Mouse (Mus musculus) heart, embryonic 11.5 days (tissue): ENCODE results near the gene Kcnip1. TPM values are rescaled to one million over a fixed set of nuclear protein-coding genes. Genes with fewer than 3 reads are reported as not detected.

Source experiments
- ATAC-seq: fragments of 200-750 bp; cut with Nextera tagmentation; replicated peaks from 2 replicates; pipeline ENCODE4 v1.8.0; 2017; ENCODE audit warnings: moderate library complexity; ENCODE audit not compliant: insufficient number of reproducible peaks, low FRiP score, low TSS enrichment
- H3K27ac ChIP-seq: fragments of 300-500 bp; sonication (generic); 2 replicates; pipeline ENCODE4 v1.5.1; 2014; ENCODE audit warnings: mild to moderate bottlenecking, low read depth, low read length
- H3K27me3 ChIP-seq: fragments of 300-500 bp; sonication (generic); 2 replicates; pipeline ENCODE4 v1.6.1; 2014; ENCODE audit warnings: mild to moderate bottlenecking, low read length, mixed read lengths; ENCODE audit not compliant: control insufficient read depth, insufficient read depth
- H3K36me3 ChIP-seq: fragments of 300-500 bp; sonication (generic); 2 replicates; pipeline ENCODE4 v1.6.1; 2014; ENCODE audit warnings: mild to moderate bottlenecking, low read length, moderate library complexity, mixed read lengths; ENCODE audit not compliant: control insufficient read depth, insufficient read depth
- H3K4me1 ChIP-seq: fragments of 300-500 bp; sonication (generic); 2 replicates; pipeline ENCODE4 v1.6.1; 2014; ENCODE audit warnings: low read length; ENCODE audit not compliant: control insufficient read depth, insufficient read depth
- H3K4me2 ChIP-seq: fragments of 300-500 bp; sonication (generic); 2 replicates; pipeline ENCODE4 v1.6.1; 2014; ENCODE audit warnings: mild to moderate bottlenecking, moderate library complexity
- H3K4me3 ChIP-seq: fragments of 300-500 bp; sonication (generic); 2 replicates; pipeline ENCODE4 v1.5.1; 2014; ENCODE audit warnings: low read depth, low read length
- H3K9ac ChIP-seq: fragments of 300-500 bp; sonication (generic); 2 replicates; pipeline ENCODE4 v1.6.1; 2014; ENCODE audit warnings: mild to moderate bottlenecking, low read depth, low read length, moderate library complexity
- H3K9me3 ChIP-seq: fragments of 300-500 bp; sonication (generic); replicated peaks from 2 replicates; pipeline ENCODE4 v1.6.1; 2016; ENCODE audit warnings: low read length; ENCODE audit not compliant: control insufficient read depth
- WGBS: fragments of 180-500 bp; shearing (Covaris S2); extraction: QIAGEN DNeasy Blood & Tissue Kit; methylation state at CpG from one replicate; pipeline ENCODE4 v1.1.7; 2014; ENCODE audit not compliant: insufficient replicate concordance; 5-methylcytosine and 5-hydroxymethylcytosine counted together
- polyA plus RNA-seq: library from polyadenylated mRNA; unstranded; fragments of >200 nt; fragmentation: Nextera tagmentation; extraction: Ambion mirVana; gene quantifications from 2 replicates; pipeline ENCODE4 v1.2.1, GENCODE M21; 2014

Kcnip1 gene
- polyA plus RNA-seq, 1 experiment from 2014 or later = 0.44 TPM

DNA sequence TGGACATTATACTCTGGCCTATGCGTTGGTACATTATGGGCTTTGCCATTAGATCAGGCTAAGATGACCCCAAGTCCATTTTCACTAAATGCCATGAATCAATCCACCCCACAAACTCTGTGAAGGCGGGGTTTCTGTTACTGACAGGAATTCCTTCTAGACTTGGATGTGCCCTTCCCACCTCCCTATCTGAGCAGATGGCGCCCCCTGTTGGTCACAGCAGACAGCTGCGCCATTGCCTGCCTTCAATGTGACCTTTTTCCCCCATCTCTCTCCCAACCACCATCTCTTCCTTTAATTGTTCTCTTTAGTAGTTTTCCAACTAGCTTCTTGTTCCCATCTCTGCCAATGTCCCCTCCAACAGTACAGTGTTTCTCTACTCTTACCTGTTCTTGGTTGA lies 243.0 kb downstream of the Kcnip1 start:
- Histone ChIP-seq H3K36me3 (no peaks in the 10 kb centered on the region), H3K4me1 (no peaks in the 10 kb centered on the region), H3K27ac (no peak overlapping the region), H3K4me3 (no peak overlapping the region), H3K9ac (no peak overlapping the region), H3K9me3 (no peaks in the 10 kb centered on the region), H3K27me3 (no peaks in the 10 kb centered on the region; the same call in 1 of the 2 replicates), H3K4me2 (no peak overlapping the region)
- no peak for ATAC-seq
- WGBS = 79% methylated on average over 4 of the region's 4 CpGs

DNA sequence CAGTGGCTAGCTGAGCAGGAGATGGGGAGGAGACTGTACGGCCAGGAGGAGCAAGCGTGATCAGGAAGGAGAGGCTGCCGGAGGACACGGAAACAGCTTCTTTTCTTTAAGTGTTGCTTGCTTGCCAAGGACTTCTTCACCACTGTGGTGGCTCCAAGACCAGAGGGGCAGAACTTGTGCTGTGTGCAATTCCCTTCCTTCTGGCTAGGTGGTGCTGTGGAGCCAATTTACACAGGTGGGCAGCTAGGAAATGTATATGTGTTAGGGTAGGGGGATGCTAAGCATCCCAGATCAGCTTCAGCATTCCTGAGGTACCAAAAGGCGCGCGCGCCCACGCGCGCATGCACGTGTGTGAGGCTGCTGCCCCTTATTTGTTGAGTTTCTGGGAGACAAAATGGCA lies 243.5 kb downstream of the Kcnip1 start:
- Histone ChIP-seq H3K4me1 (no peaks in the 10 kb centered on the region), H3K4me2 (no peak overlapping the region), H3K36me3 (no peaks in the 10 kb centered on the region), H3K4me3 (no peak overlapping the region), H3K9ac (no peak overlapping the region), H3K27me3 (no peaks in the 10 kb centered on the region; the same call in 1 of the 2 replicates), H3K9me3 (no peaks in the 10 kb centered on the region), H3K27ac (no peak overlapping the region)
- WGBS = 90% methylated on average over 12 of the region's 12 CpGs
- no peak for ATAC-seq

DNA sequence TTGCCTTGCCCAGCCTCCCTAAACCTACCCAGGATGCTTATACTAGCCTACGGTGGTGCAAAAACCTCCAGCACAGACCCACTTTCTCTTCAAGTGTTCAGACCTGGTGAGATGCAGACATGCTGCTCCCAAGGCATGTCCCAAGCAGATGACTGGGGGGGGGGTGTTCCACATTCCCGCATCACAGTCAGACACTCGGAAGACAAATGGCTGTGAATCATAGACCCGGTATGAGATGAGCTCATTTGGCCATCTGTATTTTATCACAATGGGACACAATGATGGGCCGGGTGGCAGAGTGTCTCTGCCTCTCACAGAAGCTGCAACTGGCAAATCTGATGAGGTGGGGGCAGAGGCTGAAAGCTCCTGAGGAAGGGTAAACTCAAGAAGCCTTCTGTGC lies 244.2 kb downstream of the Kcnip1 start:
- no peak for ATAC-seq
- no peak overlapping the region for H3K4me3 ChIP-seq
- no peak overlapping the region for H3K9ac ChIP-seq
- no peaks in the 10 kb centered on the region for H3K4me1 ChIP-seq
- no peaks in the 10 kb centered on the region for H3K36me3 ChIP-seq
- WGBS = 74% methylated on average over 5 of the region's 5 CpGs
- no peaks in the 10 kb centered on the region for H3K9me3 ChIP-seq
- H3K27me3 ChIP-seq = no peaks in the 10 kb centered on the region; the same call in 1 of the 2 replicates
- H3K27ac ChIP-seq = no peak overlapping the region
- H3K4me2 ChIP-seq = no peak overlapping the region

DNA sequence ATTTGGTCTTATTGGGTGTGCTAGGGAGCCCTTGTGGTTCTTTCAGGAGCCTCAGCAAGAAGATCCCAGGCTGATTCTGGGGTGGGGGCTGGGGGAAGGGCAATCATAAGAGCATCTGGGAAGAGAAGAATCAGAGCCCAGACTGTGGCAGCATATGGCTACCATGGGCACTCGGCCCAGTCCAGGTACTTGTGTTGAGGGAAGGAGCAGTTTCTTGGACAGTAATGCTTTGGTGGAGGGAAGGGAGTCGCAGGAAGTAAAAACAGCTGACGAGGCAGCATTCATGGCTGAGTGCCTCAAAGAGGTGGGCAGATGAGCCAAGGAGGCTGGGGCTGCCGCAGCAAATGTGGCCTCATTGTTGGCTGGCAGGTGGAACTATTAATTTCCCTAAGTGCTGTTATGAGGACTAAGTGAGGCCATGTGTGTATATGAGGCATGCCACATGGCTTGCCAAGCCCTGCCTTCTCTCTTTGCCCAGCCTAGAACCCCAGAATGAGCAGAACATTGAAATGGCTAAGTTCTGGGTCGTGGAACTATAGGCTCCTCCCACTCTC lies 245.5 kb downstream of the Kcnip1 start:
- 78% methylated on average over 5 of the region's 5 CpGs for WGBS
- Histone ChIP-seq H3K9ac (no peak overlapping the region), H3K27me3 (no peaks in the 10 kb centered on the region; the same call in 1 of the 2 replicates), H3K4me1 (no peaks in the 10 kb centered on the region), H3K27ac (no peak overlapping the region), H3K36me3 (no peaks in the 10 kb centered on the region), H3K4me2 (no peak overlapping the region), H3K4me3 (no peak overlapping the region), H3K9me3 (no peaks in the 10 kb centered on the region)
- ATAC-seq = no peak

DNA sequence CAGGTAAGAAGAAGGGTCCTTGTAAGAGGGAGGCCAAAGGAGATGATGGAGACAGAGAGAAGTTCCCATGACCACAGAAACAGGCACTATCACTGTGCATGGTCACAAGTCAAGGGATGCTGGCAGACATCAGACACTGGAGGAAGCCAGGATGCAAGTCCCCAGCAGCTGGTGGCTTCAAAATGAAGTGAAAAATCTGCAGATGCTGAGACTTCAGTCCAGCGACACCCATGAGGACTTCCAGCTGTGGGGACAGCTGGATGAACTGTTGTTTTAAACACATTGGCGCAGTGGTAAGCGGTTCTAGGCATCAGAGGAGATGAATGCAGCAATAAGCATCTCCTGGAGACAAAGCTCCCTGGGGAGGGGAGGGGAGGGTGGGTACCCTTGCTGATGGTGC lies 246.6 kb downstream of the Kcnip1 start:
- no peak overlapping the region for H3K9ac ChIP-seq
- no peaks in the 10 kb centered on the region for H3K4me1 ChIP-seq
- H3K36me3 ChIP-seq = no peaks in the 10 kb centered on the region
- WGBS = 70% methylated on average over 3 of the region's 3 CpGs
- H3K27ac ChIP-seq = no peak overlapping the region
- H3K4me3 ChIP-seq = no peak overlapping the region
- no peak for ATAC-seq
- H3K9me3 ChIP-seq = no peaks in the 10 kb centered on the region
- H3K27me3 ChIP-seq = no peaks in the 10 kb centered on the region; the same call in 1 of the 2 replicates
- H3K4me2 ChIP-seq = no peak overlapping the region

DNA sequence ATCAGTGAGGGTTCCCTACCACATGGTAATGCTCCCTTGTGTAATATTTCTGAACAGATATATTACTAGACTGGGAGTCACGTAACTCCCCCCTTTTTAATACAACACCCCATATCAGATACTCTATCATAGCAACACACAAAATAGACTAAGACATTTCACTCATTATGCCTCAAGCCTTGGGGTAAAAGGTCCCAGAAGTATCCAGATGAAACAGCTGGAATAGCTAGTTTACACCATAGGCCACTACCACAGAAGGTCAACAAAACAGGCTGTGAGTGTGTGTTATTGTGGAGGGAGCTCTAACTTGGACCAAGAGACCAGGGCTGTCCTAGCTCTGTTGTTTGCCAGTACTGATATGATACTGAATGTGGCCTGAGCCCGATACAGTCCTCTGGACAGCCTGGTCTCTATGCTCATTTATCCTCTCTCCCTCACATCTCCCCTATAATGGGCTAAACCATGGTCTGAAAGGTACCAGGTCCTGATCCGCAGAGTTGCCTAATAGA lies 247.1 kb downstream of the Kcnip1 start:
- Histone ChIP-seq H3K36me3 (no peaks in the 10 kb centered on the region), H3K9me3 (no peaks in the 10 kb centered on the region), H3K4me3 (no peak overlapping the region), H3K4me1 (no peaks in the 10 kb centered on the region), H3K4me2 (no peak overlapping the region), H3K27ac (no peak overlapping the region), H3K27me3 (no peaks in the 10 kb centered on the region; the same call in 1 of the 2 replicates), H3K9ac (no peak overlapping the region)
- 80% methylated on average over 3 of the region's 3 CpGs for WGBS
- ATAC-seq = no peak

DNA sequence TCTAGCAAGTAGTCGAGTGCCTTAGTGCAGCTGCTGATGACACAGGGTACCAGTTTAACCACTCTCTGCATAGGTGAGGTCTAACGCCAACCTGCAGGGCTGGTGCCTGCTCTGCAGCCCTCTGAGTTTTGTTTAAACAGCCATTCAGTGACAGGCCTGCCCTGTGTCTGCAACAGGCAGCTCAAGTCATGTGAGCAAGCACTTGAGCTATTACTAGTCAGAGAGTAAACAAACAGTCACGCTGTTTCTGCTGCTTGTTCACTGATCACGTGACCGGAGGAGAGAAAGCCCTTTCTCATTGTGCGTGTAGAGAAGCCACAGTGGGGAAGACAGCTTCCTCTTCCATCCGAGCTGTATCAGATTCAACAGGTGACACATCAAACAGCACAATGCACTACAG lies 248.5 kb downstream of the Kcnip1 start:
- Histone ChIP-seq H3K9me3 (no peaks in the 10 kb centered on the region), H3K36me3 (no peaks in the 10 kb centered on the region), H3K4me3 (no peak overlapping the region), H3K9ac (no peak overlapping the region), H3K27ac (no peak overlapping the region), H3K4me1 (no peaks in the 10 kb centered on the region), H3K4me2 (no peak overlapping the region), H3K27me3 (no peaks in the 10 kb centered on the region; the same call in 1 of the 2 replicates)
- 42% methylated on average over 7 of the region's 7 CpGs for WGBS
- no peak for ATAC-seq

DNA sequence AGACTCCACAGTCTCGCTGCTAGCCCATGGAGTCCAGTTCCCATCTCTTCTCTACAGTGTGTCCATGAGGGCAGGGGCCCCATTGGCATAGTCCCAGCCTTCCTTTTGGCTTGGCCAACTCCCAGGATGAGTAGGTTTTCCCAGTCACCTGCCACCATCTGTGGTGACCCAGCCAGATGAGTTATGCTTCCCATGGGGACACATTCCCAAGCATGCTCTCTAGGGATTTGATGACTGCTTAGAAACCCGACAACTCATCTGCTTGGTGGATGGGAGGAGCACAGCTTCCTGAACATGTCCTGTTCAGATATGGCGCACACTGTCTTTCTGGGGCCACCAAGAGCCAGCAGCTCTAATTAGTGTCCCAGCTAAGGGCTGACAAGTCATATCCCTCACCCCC lies 252.8 kb downstream of the Kcnip1 start:
- Histone ChIP-seq H3K9me3 (no peaks in the 10 kb centered on the region), H3K4me1 (no peaks in the 10 kb centered on the region), H3K4me2 (no peak overlapping the region), H3K36me3 (no peaks in the 10 kb centered on the region), H3K27ac (no peak overlapping the region), H3K4me3 (no peak overlapping the region), H3K27me3 (peaks cover 5% of the 10 kb centered on the region), H3K9ac (no peak overlapping the region)
- WGBS = 87% methylated on average over 3 of the region's 3 CpGs
- ATAC-seq = no peak

DNA sequence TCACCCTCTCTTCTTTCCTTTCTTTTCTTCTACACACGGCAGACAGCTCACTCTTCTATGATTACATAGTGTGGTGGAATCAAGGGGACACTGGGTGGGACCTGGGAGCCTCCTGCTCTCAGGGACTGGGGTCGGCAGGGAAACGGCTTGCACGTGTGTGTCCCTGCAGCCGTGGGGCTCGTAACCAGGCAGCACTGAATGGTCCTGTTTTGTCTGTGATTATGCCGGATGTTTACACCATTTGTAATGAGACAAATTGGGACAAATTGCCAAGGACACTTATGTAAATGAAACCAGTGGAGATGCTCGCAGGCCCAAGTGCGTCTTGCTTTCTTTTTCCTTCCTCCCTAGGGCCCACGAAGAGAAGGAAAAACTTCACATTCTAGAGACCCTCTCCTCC lies 256.5 kb downstream of the Kcnip1 start:
- Histone ChIP-seq H3K4me2 (no peak overlapping the region), H3K9me3 (no peaks in the 10 kb centered on the region), H3K27ac (no peak overlapping the region), H3K27me3 (peaks cover 12% of the 10 kb centered on the region), H3K9ac (no peak overlapping the region), H3K4me3 (no peak overlapping the region), H3K4me1 (no peaks in the 10 kb centered on the region), H3K36me3 (no peaks in the 10 kb centered on the region)
- 66% methylated on average over 10 of the region's 10 CpGs for WGBS
- ATAC-seq = no peak
